Mouse (Mus musculus) neural tube, embryonic 15.5 days (tissue): ENCODE measurements at regions not wholly inside any gene's neighbourhood (a gene's known extent, or its start where the extent isn't known, plus 50 kb on each side); places are given as distances from the start of the nearest gene placed in this dataset.

Source experiments
- ATAC-seq: fragments of 200-750 bp; cut with Nextera tagmentation; 2 replicates; pipeline ENCODE4 v1.8.0; 2017; ENCODE audit warnings: mild to moderate bottlenecking, moderate TSS enrichment, moderate library complexity; ENCODE audit not compliant: low FRiP score
- H3K27ac ChIP-seq: fragments of 300-500 bp; sonication (generic); replicated peaks from 2 replicates; pipeline ENCODE4 v1.5.1; 2015; ENCODE audit warnings: mild to moderate bottlenecking, inconsistent platforms
- H3K27me3 ChIP-seq: fragments of 300-500 bp; sonication (generic); replicated peaks from 2 replicates; pipeline ENCODE4 v1.6.1; 2015; ENCODE audit warnings: inconsistent platforms
- H3K36me3 ChIP-seq: fragments of 300-500 bp; sonication (generic); 2 replicates; pipeline ENCODE4 v1.6.1; 2015; ENCODE audit warnings: inconsistent platforms
- H3K4me1 ChIP-seq: fragments of 300-500 bp; sonication (generic); 2 replicates; pipeline ENCODE4 v1.6.1; 2015; ENCODE audit warnings: inconsistent platforms
- H3K4me2 ChIP-seq: fragments of 300-500 bp; sonication (generic); 2 replicates; pipeline ENCODE4 v1.6.1; 2015; ENCODE audit warnings: inconsistent platforms, mild to moderate bottlenecking, moderate library complexity
- H3K4me3 ChIP-seq: fragments of 300-500 bp; sonication (generic); replicated peaks from 2 replicates; pipeline ENCODE4 v1.5.1; 2015; ENCODE audit warnings: mild to moderate bottlenecking, inconsistent platforms
- H3K9ac ChIP-seq: fragments of 300-500 bp; sonication (generic); replicated peaks from 2 replicates; pipeline ENCODE4 v1.6.1; 2015; ENCODE audit warnings: mild to moderate bottlenecking, inconsistent platforms
- H3K9me3 ChIP-seq: fragments of 300-500 bp; sonication (generic); replicated peaks from 2 replicates; pipeline ENCODE4 v1.6.1; 2016; ENCODE audit warnings: inconsistent platforms
- whole genome bisulfite sequencing: fragments of 180-500 bp; shearing (Covaris S2); methylation state at CpG from one replicate; pipeline ENCODE4 v1.1.7; 2015; ENCODE audit warnings: mixed read lengths; 5-methylcytosine and 5-hydroxymethylcytosine counted together

- H3K27ac ChIP-seq, result peak overlapping the region; percentile 58
- no peak overlapping the region for H3K4me3 ChIP-seq
- no peak overlapping the region for H3K9ac ChIP-seq
- ATAC-seq, result peak; percentile 81; the same call in 1 of the 2 replicates
- H3K4me1 ChIP-seq, result peaks cover 12% of the 10 kb centered on the region
- peak overlapping the region; percentile 9; the same call in 1 of the 2 replicates for H3K4me2 ChIP-seq
- no peaks in the 10 kb centered on the region for H3K9me3 ChIP-seq
- WGBS, result 29% methylated on average over 9 of the region's 9 CpGs
- H3K36me3 ChIP-seq, result no peaks in the 10 kb centered on the region
- H3K27me3 ChIP-seq, result no peaks in the 10 kb centered on the region
Observed at GRCm38 (mm10) chr17:79199814-79200491, 148.2 kb downstream of the Qpct start.

- ATAC-seq, result no peak
- H3K9me3 ChIP-seq, result no peaks in the 10 kb centered on the region
- no peak overlapping the region for H3K9ac ChIP-seq
- no peaks in the 10 kb centered on the region for H3K4me1 ChIP-seq
- no peak overlapping the region for H3K4me3 ChIP-seq
- H3K4me2 ChIP-seq, result no peak overlapping the region
- H3K27me3 ChIP-seq, result no peaks in the 10 kb centered on the region
- no peaks in the 10 kb centered on the region for H3K36me3 ChIP-seq
- 70% methylated on average over 5 of the region's 5 CpGs for WGBS
- no peak overlapping the region for H3K27ac ChIP-seq
Observed at GRCm38 (mm10) chr17:79191871-79192373, 140.2 kb downstream of the Qpct start.

DNA sequence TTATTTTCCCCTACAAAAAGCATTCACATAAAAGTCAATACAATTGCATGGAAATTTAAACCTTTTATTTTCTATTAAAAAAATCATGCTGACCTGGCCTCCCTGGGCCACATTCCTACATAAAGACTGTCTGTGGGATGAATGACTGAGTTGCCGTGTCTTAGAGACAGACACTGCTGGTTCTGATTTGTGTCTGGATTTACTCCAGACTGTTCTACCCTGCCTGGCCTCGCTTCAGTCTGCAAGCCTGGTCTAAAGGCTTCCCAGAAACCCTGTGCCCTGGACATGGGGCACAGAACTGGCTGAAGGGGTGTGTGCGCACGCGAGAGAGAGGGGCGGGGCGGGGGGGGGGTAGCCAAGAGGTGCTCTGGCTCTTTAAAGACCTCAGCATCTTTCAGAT is 136.6 kb downstream of the Qpct start:
- no peak for ATAC-seq
- no peak overlapping the region for H3K9ac ChIP-seq
- no peak overlapping the region for H3K4me2 ChIP-seq
- no peaks in the 10 kb centered on the region for H3K9me3 ChIP-seq
- WGBS, result 72% methylated on average over 7 of the region's 7 CpGs
- H3K36me3 ChIP-seq, result no peaks in the 10 kb centered on the region
- no peaks in the 10 kb centered on the region for H3K4me1 ChIP-seq
- no peaks in the 10 kb centered on the region for H3K27me3 ChIP-seq
- no peak overlapping the region for H3K27ac ChIP-seq
- H3K4me3 ChIP-seq, result no peak overlapping the region

DNA sequence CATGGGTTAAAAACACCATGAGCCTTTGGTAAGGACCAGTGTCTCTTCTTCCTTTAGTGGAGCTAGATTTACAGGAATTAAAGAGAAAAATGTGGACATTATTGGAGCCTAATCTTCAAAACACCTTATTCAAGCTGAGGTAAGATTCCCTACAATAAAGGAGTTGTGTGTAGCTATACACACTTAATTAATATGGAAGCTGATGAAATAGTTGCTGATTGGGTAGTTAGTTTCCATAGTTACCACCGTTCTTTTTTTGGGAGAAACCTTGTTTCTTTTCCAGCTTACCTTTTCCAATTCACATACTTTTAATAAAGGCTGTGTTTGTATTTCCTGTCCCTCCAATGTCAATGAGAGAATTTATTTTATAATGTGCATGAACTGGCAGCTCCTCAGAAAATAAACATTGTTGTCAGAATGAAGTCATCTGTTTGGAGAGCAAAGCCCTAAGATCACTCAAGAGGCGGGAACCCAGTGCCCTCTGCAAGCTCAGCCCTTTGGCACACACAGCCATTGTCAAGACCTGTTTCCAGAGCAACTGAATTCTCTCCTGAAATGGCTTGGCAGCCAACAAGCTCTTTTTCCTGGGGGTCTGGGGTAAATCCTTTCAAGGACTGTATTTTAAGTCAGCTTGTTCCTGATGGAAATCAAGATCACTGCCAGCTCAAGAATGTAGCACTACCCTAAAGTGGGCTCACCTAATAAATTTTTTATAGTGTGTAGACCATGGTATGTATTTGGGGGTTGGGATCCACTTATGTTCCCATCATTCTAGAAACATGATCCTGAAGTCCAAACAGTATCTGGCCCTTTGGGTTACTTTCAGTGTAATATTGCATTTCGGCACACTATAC is 128.8 kb downstream of the Qpct start:
- Histone ChIP-seq H3K27ac (no peak overlapping the region), H3K4me3 (no peak overlapping the region), H3K4me2 (no peak overlapping the region), H3K36me3 (no peaks in the 10 kb centered on the region), H3K9ac (no peak overlapping the region), H3K4me1 (no peaks in the 10 kb centered on the region), H3K27me3 (no peaks in the 10 kb centered on the region), H3K9me3 (no peaks in the 10 kb centered on the region)
- peak; percentile 81; the same call in 1 of the 2 replicates for ATAC-seq
- WGBS, result 62% methylated on average over 3 of the region's 3 CpGs

DNA sequence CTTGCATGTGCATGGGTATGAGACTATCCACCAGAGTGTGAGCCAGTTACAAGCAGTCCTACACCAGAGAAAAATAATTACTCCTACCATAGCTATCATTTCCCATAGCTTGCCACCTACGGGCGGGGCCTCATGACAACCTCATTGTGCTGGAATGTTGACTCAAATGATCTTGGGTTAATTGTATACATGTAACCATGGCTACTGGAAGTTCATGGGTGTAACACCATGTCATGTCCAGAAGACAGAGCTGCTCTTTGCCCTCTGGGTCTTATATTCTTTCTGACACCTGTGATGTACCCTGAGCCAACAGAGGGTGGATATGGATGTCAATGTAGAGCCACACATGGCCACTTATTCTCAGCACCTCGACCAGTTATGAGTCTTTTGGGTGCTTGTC is 125.6 kb downstream of the Qpct start:
- no peaks in the 10 kb centered on the region for H3K4me1 ChIP-seq
- 89% methylated on average over 3 of the region's 3 CpGs for WGBS
- ATAC-seq, result no peak
- H3K9me3 ChIP-seq, result no peaks in the 10 kb centered on the region
- no peaks in the 10 kb centered on the region for H3K36me3 ChIP-seq
- H3K27ac ChIP-seq, result no peak overlapping the region
- H3K27me3 ChIP-seq, result no peaks in the 10 kb centered on the region
- no peak overlapping the region for H3K4me3 ChIP-seq
- H3K4me2 ChIP-seq, result no peak overlapping the region
- H3K9ac ChIP-seq, result no peak overlapping the region

DNA sequence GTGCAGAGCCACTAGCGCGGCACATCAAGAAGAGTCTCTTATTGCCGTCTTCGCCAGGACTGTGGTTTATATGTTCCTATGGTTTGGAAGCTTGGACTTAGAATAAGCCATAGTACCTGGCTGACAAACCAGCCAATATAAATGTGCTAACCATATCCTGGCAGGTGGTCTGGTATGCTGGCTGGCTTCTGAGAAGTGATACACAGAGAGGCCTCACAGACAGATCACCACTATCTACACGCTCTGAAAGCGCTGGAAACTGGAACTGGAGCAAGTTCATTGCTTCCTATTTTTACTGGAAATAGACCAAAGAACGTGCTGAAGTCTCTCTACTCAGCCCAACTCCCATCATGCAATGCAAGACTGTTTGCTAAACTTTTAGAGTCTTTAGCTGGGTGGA is 124.7 kb downstream of the Qpct start:
- Histone ChIP-seq H3K36me3 (no peaks in the 10 kb centered on the region), H3K4me3 (no peak overlapping the region), H3K4me1 (no peaks in the 10 kb centered on the region), H3K9me3 (no peaks in the 10 kb centered on the region), H3K27me3 (no peaks in the 10 kb centered on the region), H3K27ac (no peak overlapping the region), H3K9ac (no peak overlapping the region), H3K4me2 (no peak overlapping the region)
- ATAC-seq, result no peak
- whole genome bisulfite sequencing, result 90% methylated on average over 7 of the region's 7 CpGs

- no peaks in the 10 kb centered on the region for H3K4me1 ChIP-seq
- WGBS, result 83% methylated on average over 2 of the region's 2 CpGs
- H3K36me3 ChIP-seq, result no peaks in the 10 kb centered on the region
- no peak overlapping the region for H3K27ac ChIP-seq
- no peak overlapping the region for H3K9ac ChIP-seq
- H3K4me2 ChIP-seq, result no peak overlapping the region
- H3K4me3 ChIP-seq, result no peak overlapping the region
- H3K27me3 ChIP-seq, result no peaks in the 10 kb centered on the region
- ATAC-seq, result no peak
- no peaks in the 10 kb centered on the region for H3K9me3 ChIP-seq
Observed at GRCm38 (mm10) chr17:79175381-79175780, 123.7 kb downstream of the Qpct start.

DNA sequence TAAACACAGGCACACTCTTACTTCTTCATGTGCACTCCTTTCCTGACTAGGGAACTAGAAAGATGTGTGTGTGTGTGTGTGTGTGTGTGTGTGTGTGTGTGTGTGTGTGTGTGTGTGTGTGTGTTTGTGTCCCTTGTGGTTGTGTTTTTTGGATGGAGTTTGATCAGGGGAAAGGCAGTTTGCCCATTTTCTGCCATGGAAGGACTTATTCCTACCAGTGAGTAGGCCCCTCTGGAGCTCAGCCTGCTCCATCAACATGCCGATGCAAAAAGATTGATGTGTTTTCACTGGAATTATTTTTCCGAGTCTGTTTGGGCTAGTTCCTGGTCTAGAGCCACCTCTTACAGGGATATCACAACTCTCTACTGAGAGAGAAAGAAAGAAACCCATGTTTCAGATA is 120.6 kb downstream of the Qpct start:
- Histone ChIP-seq H3K9me3 (no peaks in the 10 kb centered on the region), H3K4me2 (no peak overlapping the region), H3K27me3 (no peaks in the 10 kb centered on the region), H3K4me3 (no peak overlapping the region), H3K36me3 (no peaks in the 10 kb centered on the region), H3K4me1 (0 out of 2 replicates have a peak, but pooled peaks cover under 1% of the 10 kb centered on the region), H3K9ac (no peak overlapping the region), H3K27ac (no peak overlapping the region)
- no peak for ATAC-seq
- WGBS, result 80% methylated on average over 2 of the region's 2 CpGs

- no peaks in the 10 kb centered on the region for H3K9me3 ChIP-seq
- H3K9ac ChIP-seq, result no peak overlapping the region
- no peaks in the 10 kb centered on the region for H3K27me3 ChIP-seq
- H3K4me2 ChIP-seq, result no peak overlapping the region
- H3K4me1 ChIP-seq, result 0 out of 2 replicates have a peak, but pooled peaks cover 4% of the 10 kb centered on the region
- 89% methylated on average over 4 of the region's 4 CpGs for WGBS
- no peak for ATAC-seq
- H3K27ac ChIP-seq, result no peak overlapping the region
- H3K4me3 ChIP-seq, result no peak overlapping the region
- H3K36me3 ChIP-seq, result no peaks in the 10 kb centered on the region
Observed at GRCm38 (mm10) chr17:79170690-79171089, 119.0 kb downstream of the Qpct start.

DNA sequence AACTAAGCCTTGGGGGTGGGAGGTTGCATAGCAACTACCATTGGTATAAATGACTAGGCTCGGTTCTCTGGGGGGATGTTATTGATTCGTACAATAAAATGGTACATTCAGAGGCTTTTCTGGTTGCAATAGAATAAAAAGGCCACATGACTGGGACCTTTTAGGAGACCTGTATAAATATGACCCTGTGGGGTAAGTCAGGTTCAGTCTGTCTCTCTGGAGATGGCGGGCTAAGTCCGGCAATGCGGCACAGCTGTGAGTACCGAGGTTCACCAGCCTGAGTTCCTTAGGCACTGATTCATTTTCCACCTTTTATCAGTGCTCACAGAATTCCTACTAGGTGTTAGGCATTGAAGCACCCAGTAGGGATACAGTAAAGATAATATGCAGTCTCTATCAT is 115.5 kb downstream of the Qpct start:
- Histone ChIP-seq H3K9ac (no peak overlapping the region), H3K36me3 (no peaks in the 10 kb centered on the region), H3K27me3 (no peaks in the 10 kb centered on the region), H3K9me3 (no peaks in the 10 kb centered on the region), H3K4me1 (0 out of 2 replicates have a peak, but pooled peaks cover 4% of the 10 kb centered on the region), H3K4me3 (no peak overlapping the region), H3K4me2 (no peak overlapping the region), H3K27ac (no peak overlapping the region)
- ATAC-seq, result no peak
- 50% methylated on average over 6 of the region's 6 CpGs for whole genome bisulfite sequencing

DNA sequence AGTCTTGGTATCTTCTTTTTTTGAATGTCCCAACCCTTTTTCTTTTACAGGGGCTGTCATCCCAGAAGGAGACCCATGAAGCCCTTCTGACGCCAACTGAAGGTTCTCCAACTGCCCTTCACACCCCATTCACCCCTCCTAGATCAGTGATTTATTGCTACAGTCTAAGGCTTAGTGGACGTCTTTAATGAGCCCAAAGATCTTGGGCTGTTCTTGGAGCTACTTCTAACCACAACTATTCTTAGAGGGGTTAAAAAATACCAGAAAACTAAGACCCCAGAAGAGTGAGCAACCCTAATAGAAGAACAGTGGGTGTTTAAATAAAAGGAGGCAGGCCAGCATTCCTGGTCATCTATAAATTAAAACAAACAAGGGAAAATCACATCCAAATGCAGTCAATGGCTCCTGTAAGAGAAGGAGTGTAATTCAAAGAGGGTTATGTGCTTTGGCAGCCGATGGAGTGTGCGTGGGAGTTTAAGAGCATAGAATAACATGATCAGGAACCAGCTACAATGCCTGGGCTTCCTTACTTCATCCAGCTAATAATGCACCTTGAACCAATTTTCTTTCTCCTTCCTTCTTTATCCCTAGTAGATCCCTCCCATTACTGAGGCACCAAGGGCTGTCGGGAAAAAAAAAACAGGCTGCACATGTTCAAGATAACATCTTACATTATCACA is 113.3 kb downstream of the Qpct start:
- 59% methylated on average over 5 of the region's 5 CpGs for WGBS
- Histone ChIP-seq H3K9ac (no peak overlapping the region), H3K4me3 (no peak overlapping the region), H3K27ac (no peak overlapping the region), H3K4me2 (no peak overlapping the region), H3K27me3 (no peaks in the 10 kb centered on the region), H3K36me3 (no peaks in the 10 kb centered on the region), H3K9me3 (no peaks in the 10 kb centered on the region), H3K4me1 (0 out of 2 replicates have a peak, but pooled peaks cover 4% of the 10 kb centered on the region)
- ATAC-seq, result no peak
